Mouse (Mus musculus) left cerebral cortex, adult 9 months (tissue): ENCODE data around the gene Ctsc.

Source experiments
- DNase-seq, 2 experiments: peaks; one replicate each; pipeline ENCODE4 v3.0.0; 2022; ENCODE audit warnings: low spot score in 2 of 2

The Ctsc gene

GRCm38 (mm10) chr7:88295989-88296388 is 18.1 kb downstream of the Ctsc start:
- DNase-seq: no peak

- DNase-seq: no peak
These were observed 19.0 kb downstream of the Ctsc start for GRCm38 (mm10) chr7:88296932-88297331.

GRCm38 (mm10) chr7:88305750-88306149 is 27.9 kb downstream of the Ctsc start:
- no peak for DNase-seq

GRCm38 (mm10) chr7:88306725-88307124 is 28.8 kb downstream of the Ctsc start:
- DNase-seq: no peak

DNA sequence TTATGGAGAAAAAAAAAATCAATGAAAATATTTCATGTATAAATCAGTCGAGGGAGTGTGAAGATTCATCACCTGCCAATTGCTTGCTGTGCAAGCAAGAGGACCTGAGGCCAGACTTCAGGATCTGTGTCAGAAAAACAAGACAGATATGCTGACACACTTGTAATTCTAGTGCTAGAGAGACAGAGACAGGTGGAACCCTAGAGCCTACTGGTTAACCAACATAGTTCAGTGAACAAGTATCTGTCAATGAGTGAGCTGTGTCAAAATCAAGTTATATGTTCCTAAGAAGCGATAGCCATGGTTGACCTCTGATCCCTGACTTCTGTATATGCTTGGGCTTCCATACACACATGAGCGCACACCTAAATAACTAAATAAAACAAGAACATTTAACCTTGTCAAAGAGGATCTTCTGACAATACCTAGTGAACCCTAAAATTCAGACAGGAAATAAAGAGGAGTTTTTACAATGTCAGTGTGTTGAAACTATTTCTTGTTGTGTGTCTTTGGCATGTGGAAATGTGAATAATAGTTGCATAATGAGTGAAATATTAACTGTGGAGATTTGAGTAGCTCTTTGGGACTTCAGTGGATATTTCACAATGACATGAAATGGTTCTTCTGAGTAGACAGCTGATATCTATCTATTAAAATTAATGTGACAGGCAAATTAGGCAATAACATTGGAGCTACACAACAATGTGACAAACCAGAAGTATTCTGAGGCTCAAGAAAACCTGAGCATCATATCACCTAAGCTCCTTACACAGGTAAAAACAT is 32.7 kb downstream of the Ctsc start:
- no peak for DNase-seq

DNA sequence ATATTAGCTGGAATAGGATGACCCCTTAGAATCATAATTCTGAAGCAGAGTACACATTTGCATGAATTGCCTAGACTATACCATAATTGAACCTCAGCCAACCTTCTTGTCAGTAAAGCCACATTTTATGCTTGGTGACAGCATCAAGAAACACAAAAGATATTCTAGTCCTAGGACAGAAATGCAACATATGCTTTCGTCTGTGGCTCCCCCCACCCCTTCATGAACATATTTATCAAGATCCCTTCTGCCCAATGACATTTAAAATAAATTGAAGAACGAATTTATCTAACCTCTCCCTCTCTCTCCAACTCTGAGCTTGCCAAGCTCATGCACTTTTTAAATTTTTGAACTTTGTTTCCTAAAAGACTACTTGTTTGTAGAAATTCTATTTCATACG is 38.5 kb downstream of the Ctsc start:
- DNase-seq: no peak

DNA sequence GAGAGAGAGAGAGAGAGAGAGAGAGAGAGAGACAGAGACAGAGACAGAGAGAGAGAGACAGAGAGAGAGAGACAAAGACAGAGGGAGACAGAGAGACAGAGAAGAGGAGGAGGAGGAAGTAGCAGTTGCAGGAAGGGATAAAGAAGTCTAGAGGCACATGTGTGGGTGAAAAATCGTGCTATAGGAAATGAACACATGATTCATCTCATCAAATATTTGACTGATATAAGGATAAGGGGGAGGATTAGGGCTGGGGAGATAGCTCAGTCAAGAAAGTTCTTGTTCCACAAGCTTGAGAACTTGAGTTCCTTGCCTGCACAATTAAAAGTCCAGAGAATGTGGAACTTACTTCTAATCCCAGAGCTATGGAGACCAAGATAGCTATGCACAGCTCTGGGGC is 40.6 kb downstream of the Ctsc start:
- no peak for DNase-seq

- DNase-seq: no peak
These were observed 41.0 kb downstream of the Ctsc start for GRCm38 (mm10) chr7:88318904-88319303.

- no peak for DNase-seq
These were observed 41.7 kb downstream of the Ctsc start for GRCm38 (mm10) chr7:88319414-88320140.

DNA sequence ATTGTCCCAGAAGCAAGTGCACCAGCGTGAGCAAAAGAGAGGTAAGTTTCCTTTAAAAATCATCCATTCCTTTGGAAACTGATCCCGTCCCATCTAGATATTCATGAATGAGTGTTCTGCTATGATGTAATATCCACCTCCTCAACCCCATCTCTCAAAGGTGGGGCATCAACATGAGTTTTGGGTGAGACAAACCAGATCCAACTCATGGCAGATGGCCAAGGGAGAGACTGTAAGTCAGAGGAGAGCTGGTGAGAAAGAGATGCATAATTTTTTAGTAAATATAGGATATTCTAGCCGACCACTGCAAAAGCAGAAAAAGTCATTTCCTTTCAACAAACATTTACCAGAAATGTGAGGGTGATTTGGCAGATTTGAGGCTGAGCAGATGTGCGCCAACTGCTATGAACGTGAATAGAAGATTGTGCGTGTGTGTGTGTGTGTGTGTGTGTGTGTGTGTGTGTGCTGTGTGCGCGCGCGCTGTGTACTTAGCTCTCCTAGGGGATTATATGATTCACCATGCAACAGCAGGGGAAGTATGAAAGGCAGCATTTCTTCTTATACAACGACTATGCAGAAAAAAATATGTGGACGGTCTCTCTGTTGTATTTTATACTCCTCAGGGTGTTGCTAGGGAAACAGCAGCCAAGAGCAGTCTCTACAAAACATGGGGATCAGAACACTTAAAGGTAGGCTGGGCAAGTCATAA is 42.9 kb downstream of the Ctsc start:
- DNase-seq: peak in 1 of 2 experiments; percentile 35

- DNase-seq: no peak
These were observed 44.5 kb downstream of the Ctsc start for GRCm38 (mm10) chr7:88322431-88322830.

DNA sequence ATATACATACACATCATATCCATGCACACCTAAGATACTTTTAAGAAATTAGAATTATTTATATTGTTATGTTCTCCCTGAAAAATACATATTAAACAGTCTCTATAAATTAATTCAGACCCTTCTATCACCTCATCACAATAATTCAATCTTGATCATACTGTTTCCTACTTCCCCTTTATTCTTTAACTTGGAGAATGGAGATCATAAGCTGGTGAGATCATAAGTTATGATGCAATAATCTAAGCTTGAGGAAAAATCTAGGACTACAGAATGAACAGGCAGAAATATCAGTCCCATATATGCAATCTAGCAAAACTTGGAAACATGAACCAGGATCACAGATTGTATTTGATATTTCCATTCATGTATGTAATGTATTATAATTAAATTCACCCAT is 49.6 kb downstream of the Ctsc start:
- no peak for DNase-seq

- DNase-seq: no peak
These were observed 65.9 kb downstream of the Ctsc start for GRCm38 (mm10) chr7:88343828-88344227.

DNA sequence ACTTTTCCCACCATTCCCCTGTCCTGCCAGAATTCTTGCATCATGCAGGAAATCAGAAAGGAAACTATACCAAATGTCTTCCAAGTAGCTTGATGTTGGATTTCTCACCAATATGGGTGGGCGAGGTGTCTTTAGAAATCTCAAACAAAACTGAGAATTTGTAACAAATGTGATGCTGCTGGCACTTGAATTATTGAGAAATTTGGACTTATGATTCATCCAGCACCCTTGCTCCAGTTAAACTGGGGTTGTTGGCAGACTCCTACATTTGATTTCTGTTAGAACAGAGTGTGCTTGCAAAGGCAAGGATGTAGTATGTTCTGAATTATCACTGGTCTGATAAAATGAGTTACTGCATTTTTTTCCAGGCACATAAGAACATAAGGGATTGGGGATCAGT is 68.2 kb downstream of the Ctsc start:
- DNase-seq: peak; percentile 40 to 54

DNA sequence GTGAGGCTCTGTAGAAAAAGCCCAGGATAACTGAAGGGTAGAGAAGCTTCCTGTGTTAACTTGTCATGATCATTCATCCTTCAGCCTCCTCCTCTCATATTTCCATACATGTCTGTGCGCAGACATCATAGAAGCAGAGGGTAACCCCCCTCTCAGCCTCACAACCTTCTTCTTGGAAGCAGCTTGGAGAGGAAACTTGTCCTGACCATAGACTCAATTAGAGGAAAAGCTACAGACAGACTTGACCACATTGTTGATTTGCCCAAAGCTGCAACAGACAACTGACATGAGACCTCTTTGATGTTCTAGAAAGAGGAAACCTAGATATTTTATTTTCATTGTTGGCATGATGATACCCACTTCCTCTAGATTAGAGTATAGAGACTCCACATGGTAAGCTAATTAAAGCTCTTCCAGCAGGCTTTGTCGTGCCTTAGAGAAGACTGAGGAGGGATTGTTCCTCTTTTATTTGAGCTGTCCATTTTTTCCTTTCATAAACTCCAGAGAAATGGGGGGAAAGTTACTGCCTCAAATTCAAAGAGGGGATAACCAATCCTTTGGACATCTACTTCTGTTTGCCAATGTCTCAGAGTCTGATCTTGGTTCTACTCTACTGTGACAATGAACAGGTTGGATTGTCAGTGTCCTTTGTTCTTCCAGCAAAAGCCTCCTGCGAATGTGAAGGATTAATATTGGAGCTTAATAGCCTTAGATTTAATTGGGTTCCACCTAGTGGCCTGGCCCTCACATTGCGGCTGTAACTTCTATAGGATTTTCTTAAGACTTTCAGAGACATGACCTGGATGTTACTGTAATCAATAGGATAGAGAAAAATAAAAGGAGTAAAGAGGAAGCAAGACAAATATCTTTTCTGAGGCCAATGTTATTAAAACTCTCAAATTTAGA is 79.2 kb downstream of the Ctsc start:
- DNase-seq: peak in 1 of 2 experiments; percentile 25

DNA sequence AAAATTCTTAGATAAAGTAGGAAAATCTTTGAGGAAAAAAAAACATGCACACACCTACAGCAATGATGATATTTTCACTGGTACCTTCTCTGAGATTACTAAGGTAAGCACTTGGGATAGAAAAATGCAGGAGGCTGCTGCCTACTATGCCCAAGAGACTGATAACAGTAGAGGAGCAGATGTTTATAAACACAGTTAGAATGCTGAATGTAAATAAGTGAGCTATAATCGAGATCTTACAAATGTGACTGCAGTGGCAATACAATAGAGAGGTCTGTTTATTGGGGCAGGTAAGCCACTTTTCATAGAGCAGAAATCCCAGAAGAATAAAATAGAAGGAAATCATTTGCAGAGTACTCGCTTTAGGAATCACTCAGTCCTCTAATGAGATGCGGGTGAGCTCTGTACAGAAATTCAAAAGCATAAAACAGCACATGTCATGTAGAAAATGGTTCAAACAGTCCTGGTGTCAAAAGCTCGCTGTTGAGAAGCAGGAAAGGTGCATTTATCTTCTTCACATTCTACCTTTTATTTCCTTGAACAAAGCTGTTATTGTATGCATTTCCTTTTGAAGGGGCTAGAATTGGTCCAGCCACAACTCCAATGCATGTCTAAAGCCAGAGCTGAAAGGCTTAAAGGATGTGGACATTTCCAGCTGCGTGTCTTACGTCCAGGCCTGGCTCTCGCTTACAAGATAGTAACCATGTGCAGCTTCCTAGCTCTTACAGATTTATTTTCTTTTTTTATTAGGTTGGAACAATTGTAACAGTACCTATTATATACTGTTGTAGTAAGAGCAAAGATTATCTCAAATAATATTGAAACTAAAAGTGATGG is 80.4 kb downstream of the Ctsc start:
- DNase-seq: no peak
